Mouse (Mus musculus) intestine, embryonic 16.5 days (tissue): ENCODE measurements around the gene Olfr1371. TPM values are rescaled to one million over a fixed set of nuclear protein-coding genes. Genes with fewer than 3 reads are reported as not detected.

Experiments used
- ATAC-seq: fragments of 200-750 bp; cut with Nextera tagmentation; 2 replicates; pipeline ENCODE4 v1.8.0; 2017; ENCODE audit warnings: moderate TSS enrichment, moderate library complexity
- H3K27ac ChIP-seq: fragments of 300-500 bp; sonication (generic); 2 replicates; pipeline ENCODE4 v1.5.1; 2014; ENCODE audit warnings: mild to moderate bottlenecking, low read length
- H3K27me3 ChIP-seq: fragments of 300-500 bp; sonication (generic); replicated peaks from 2 replicates; pipeline ENCODE4 v1.6.1; 2014; ENCODE audit warnings: low read length, control low read depth, mixed read lengths; ENCODE audit not compliant: control insufficient read depth, insufficient read depth
- H3K36me3 ChIP-seq: fragments of 300-500 bp; sonication (generic); 2 replicates; pipeline ENCODE4 v1.6.1; 2014; ENCODE audit warnings: low read length, control low read depth; ENCODE audit not compliant: control insufficient read depth, insufficient read depth
- H3K4me1 ChIP-seq: fragments of 300-500 bp; sonication (generic); 2 replicates; pipeline ENCODE4 v1.6.1; 2014; ENCODE audit warnings: low read length, control low read depth, mixed read lengths; ENCODE audit not compliant: control insufficient read depth, insufficient read depth
- H3K4me2 ChIP-seq: fragments of 300-500 bp; sonication (generic); 2 replicates; pipeline ENCODE4 v1.6.1; 2014; ENCODE audit warnings: low read depth, low read length, control low read depth
- H3K4me3 ChIP-seq: fragments of 300-500 bp; sonication (generic); 2 replicates; pipeline ENCODE4 v1.5.1; 2014; ENCODE audit warnings: mild to moderate bottlenecking, low read length
- H3K9ac ChIP-seq: fragments of 300-500 bp; sonication (generic); 2 replicates; pipeline ENCODE4 v1.6.1; 2014; ENCODE audit warnings: low read depth, low read length
- H3K9me3 ChIP-seq: fragments of 300-500 bp; sonication (generic); 2 replicates; pipeline ENCODE4 v1.6.1; 2016; ENCODE audit warnings: low read length, control low read depth; ENCODE audit not compliant: control insufficient read depth
- WGBS: fragments of 180-500 bp; shearing (Covaris S2); extraction: QIAGEN DNeasy Blood & Tissue Kit; methylation state at CpG from one replicate; pipeline ENCODE4 v1.1.7; 2014; 5-methylcytosine and 5-hydroxymethylcytosine counted together
- polyA plus RNA-seq: library from polyadenylated mRNA; unstranded; fragments of >200 nt; fragmentation: Nextera tagmentation; extraction: Ambion mirVana; gene quantifications from 2 replicates; pipeline ENCODE4 v1.2.1, GENCODE M21; 2015

The Olfr1371 gene
- polyA plus RNA-seq, 1 experiment from 2014 or later = not detected

GRCm38 (mm10) chr11:52251770-52252169, 38.0 kb upstream of the Olfr1371 start:
- Histone ChIP-seq H3K4me1 (peaks cover 9% of the 10 kb centered on the region; the same call in 1 of the 2 replicates), H3K27me3 (no peaks in the 10 kb centered on the region), H3K36me3 (peaks cover 3% of the 10 kb centered on the region; the same call in 1 of the 2 replicates), H3K27ac (no peak overlapping the region), H3K9me3 (no peaks in the 10 kb centered on the region), H3K4me3 (no peak overlapping the region), H3K4me2 (no peak overlapping the region), H3K9ac (no peak overlapping the region)
- no peak for ATAC-seq
- 73% methylated on average over 5 of the region's 5 CpGs for WGBS

- Histone ChIP-seq H3K9ac (no peak overlapping the region), H3K4me1 (peaks cover 9% of the 10 kb centered on the region; the same call in 1 of the 2 replicates), H3K9me3 (no peaks in the 10 kb centered on the region), H3K4me2 (no peak overlapping the region), H3K27ac (no peak overlapping the region), H3K36me3 (peaks cover 3% of the 10 kb centered on the region; the same call in 1 of the 2 replicates), H3K27me3 (no peaks in the 10 kb centered on the region), H3K4me3 (no peak overlapping the region)
- 91% methylated on average over 2 of the region's 2 CpGs for WGBS
- no peak for ATAC-seq
Observed at GRCm38 (mm10) chr11:52249452-52249851, 35.7 kb upstream of the Olfr1371 start.

GRCm38 (mm10) chr11:52240898-52241542, 27.2 kb upstream of the Olfr1371 start:
- H3K4me1 ChIP-seq = no peaks in the 10 kb centered on the region

GRCm38 (mm10) chr11:52234509-52234908, 20.7 kb upstream of the Olfr1371 start:
- Histone ChIP-seq H3K4me3 (no peak overlapping the region), H3K36me3 (0 out of 2 replicates have a peak, but pooled peaks cover 3% of the 10 kb centered on the region), H3K4me1 (peaks cover 20% of the 10 kb centered on the region; the same call in 1 of the 2 replicates), H3K27ac (no peak overlapping the region), H3K9ac (no peak overlapping the region), H3K4me2 (no peak overlapping the region), H3K27me3 (no peaks in the 10 kb centered on the region), H3K9me3 (no peaks in the 10 kb centered on the region)
- no peak for ATAC-seq

More at GRCm38 (mm10) chr11:52240898-52241542, 27.2 kb upstream of the Olfr1371 start:
- Histone ChIP-seq H3K9me3 (no peaks in the 10 kb centered on the region), H3K27me3 (no peaks in the 10 kb centered on the region), H3K4me2 (no peak overlapping the region), H3K4me3 (no peak overlapping the region), H3K9ac (no peak overlapping the region), H3K27ac (no peak overlapping the region), H3K36me3 (peaks cover 7% of the 10 kb centered on the region)
- no peak for ATAC-seq
- 84% methylated on average over 4 of the region's 4 CpGs for WGBS

- Histone ChIP-seq H3K9ac (no peak overlapping the region), H3K4me3 (no peak overlapping the region), H3K27ac (no peak overlapping the region), H3K4me2 (peak overlapping the region; percentile 71), H3K4me1 (peaks cover 20% of the 10 kb centered on the region; the same call in 1 of the 2 replicates), H3K9me3 (no peaks in the 10 kb centered on the region), H3K27me3 (no peaks in the 10 kb centered on the region), H3K36me3 (0 out of 2 replicates have a peak, but pooled peaks cover 3% of the 10 kb centered on the region)
- ATAC-seq = no peak
- WGBS = 76% methylated on average over 1 of the region's 1 CpGs
Observed at GRCm38 (mm10) chr11:52233906-52234305, 20.1 kb upstream of the Olfr1371 start.

- peak overlapping the region; percentile 71 for H3K4me2 ChIP-seq
- no peaks in the 10 kb centered on the region for H3K36me3 ChIP-seq
- H3K4me3 ChIP-seq = peak overlapping the region; percentile 99
- peak overlapping the region; percentile 32; the same call in 1 of the 2 replicates for H3K9ac ChIP-seq
- peaks cover 20% of the 10 kb centered on the region; the same call in 1 of the 2 replicates for H3K4me1 ChIP-seq
- H3K27ac ChIP-seq = no peak overlapping the region
- no peaks in the 10 kb centered on the region for H3K9me3 ChIP-seq
- 20% methylated on average over 3 of the region's 3 CpGs for WGBS
- no peaks in the 10 kb centered on the region for H3K27me3 ChIP-seq
- ATAC-seq = no peak
Observed at GRCm38 (mm10) chr11:52233043-52233653, 19.4 kb upstream of the Olfr1371 start.

GRCm38 (mm10) chr11:52231606-52232541, 18.1 kb upstream of the Olfr1371 start, which contains the start of gene Skp1a:
TSS of gene Skp1a (plus strand) at chr11:52231995.
- no peaks in the 10 kb centered on the region for H3K9me3 ChIP-seq
- under 1% methylated on average over 87 of the region's 87 CpGs for WGBS
- peak within 1 kb of the TSS; percentile 99 for H3K4me3 ChIP-seq
- peak within 1 kb of the TSS; percentile 100 for H3K9ac ChIP-seq
- no peaks in the 10 kb centered on the region for H3K27me3 ChIP-seq
- H3K36me3 ChIP-seq = no peaks in the 10 kb centered on the region
- H3K4me2 ChIP-seq = peak within 1 kb of the TSS; percentile 71
- ATAC-seq = peak; percentile 80
- H3K27ac ChIP-seq = peak within 1 kb of the TSS; percentile 99
- peaks cover 20% of the 10 kb centered on the region; the same call in 1 of the 2 replicates for H3K4me1 ChIP-seq

GRCm38 (mm10) chr11:52230694-52231093, 16.9 kb upstream of the Olfr1371 start:
- H3K9me3 ChIP-seq = no peaks in the 10 kb centered on the region
- peaks cover 20% of the 10 kb centered on the region; the same call in 1 of the 2 replicates for H3K4me1 ChIP-seq
- peak overlapping the region; percentile 99; the same call in 1 of the 2 replicates for H3K4me3 ChIP-seq
- peak; percentile 77 for ATAC-seq
- whole genome bisulfite sequencing = 51% methylated on average over 5 of the region's 5 CpGs
- no peaks in the 10 kb centered on the region for H3K36me3 ChIP-seq
- H3K4me2 ChIP-seq = peak overlapping the region; percentile 53
- no peaks in the 10 kb centered on the region for H3K27me3 ChIP-seq
- peak overlapping the region; percentile 99 for H3K27ac ChIP-seq
- peak overlapping the region; percentile 100 for H3K9ac ChIP-seq
